19 mouse cellular contexts compared by ENCODE assay signal in genomic region chr2:51182990-51183389, GRCm38 (mm10). TPM values are rescaled to one million over a fixed set of nuclear protein-coding genes. Genes with fewer than 3 reads are reported as not detected.
DNase-seq lines count a peak whose midpoint lies in the region; ATAC-seq lines count a peak whose summit lies in the region.
"Had no signal": no experiment of that assay in that cellular context is flagged by ENCODE, and none has a peak within 500 bp of the region (broad histone marks: within the 10 kb centered on the region; RNA-seq: fewer than 3 reads in every experiment).

No protein-coding gene starts in this region.

- H3K4me2 ChIP-seq in neural tube, embryonic 13.5 days, result no peak overlapping the region
- no peak overlapping the region for H3K4me2 ChIP-seq in neural tube, embryonic 15.5 days
- H3K4me2 ChIP-seq: embryonic facial prominence, embryonic 13.5 days; forebrain, embryonic 13.5 days; forebrain, embryonic 15.5 days had no signal

- no peaks in the 10 kb centered on the region for H3K36me3 ChIP-seq in neural tube, embryonic 13.5 days
- no peaks in the 10 kb centered on the region for H3K36me3 ChIP-seq in neural tube, embryonic 15.5 days
- H3K36me3 ChIP-seq: embryonic facial prominence, embryonic 13.5 days; forebrain, embryonic 15.5 days had no signal

- H3K27me3 ChIP-seq in neural tube, embryonic 13.5 days, result no peaks in the 10 kb centered on the region
- H3K27me3 ChIP-seq in neural tube, embryonic 15.5 days (replicated peaks), result no peaks in the 10 kb centered on the region
- H3K27me3 ChIP-seq: embryonic facial prominence, embryonic 13.5 days; forebrain, embryonic 13.5 days; forebrain, embryonic 15.5 days had no signal

- peak; percentile 4 for DNase-seq in gastrocnemius, postnatal 14 days
- no peak for DNase-seq in gastrocnemius, adult 8-10 months (ENCODE audit: low spot score in 2 of 2)
- DNase-seq in skeletal muscle tissue, adult 2 months (ENCODE audit: low read depth, low spot score), result peak; percentile 3
- DNase-seq in adrenal gland, adult 2 months, result no peak
- DNase-seq: adrenal gland, adult 8-10 months; adrenal gland, postnatal 14 days; adrenal gland, postnatal 36 days; cerebellum, adult 11-12 months; cerebellum, adult 2 months; cerebellum, adult 9-10 months; cerebellum, postnatal 10 days; cerebellum, postnatal 25 days; forebrain, postnatal 0 days had no signal

- WGBS in neural tube, embryonic 13.5 days, result 45% methylated on average over 4 of the region's 4 CpGs
- 51% methylated on average over 4 of the region's 4 CpGs for WGBS in neural tube, embryonic 15.5 days

- ATAC-seq in neural tube, embryonic 13.5 days (ENCODE audit: low read depth), result peak; percentile 91
- ATAC-seq in neural tube, embryonic 15.5 days (ENCODE audit: low FRiP score), result no peak
- ATAC-seq: forebrain, embryonic 13.5 days; forebrain, embryonic 15.5 days; forebrain, postnatal 0 days had no signal

- peaks cover 7% of the 10 kb centered on the region for H3K4me1 ChIP-seq in neural tube, embryonic 13.5 days (replicated peaks)
- H3K4me1 ChIP-seq in neural tube, embryonic 15.5 days, result no peaks in the 10 kb centered on the region
- H3K4me1 ChIP-seq: forebrain, embryonic 13.5 days; forebrain, embryonic 15.5 days had no signal

- no peak overlapping the region for H3K4me3 ChIP-seq in neural tube, embryonic 13.5 days
- H3K4me3 ChIP-seq in neural tube, embryonic 15.5 days (replicated peaks), result no peak overlapping the region
- H3K4me3 ChIP-seq: embryonic facial prominence, embryonic 13.5 days; forebrain, embryonic 13.5 days; forebrain, embryonic 15.5 days had no signal

- H3K9me3 ChIP-seq in neural tube, embryonic 13.5 days, result no peaks in the 10 kb centered on the region
- H3K9me3 ChIP-seq in neural tube, embryonic 15.5 days (replicated peaks), result no peaks in the 10 kb centered on the region
- H3K9me3 ChIP-seq: embryonic facial prominence, embryonic 13.5 days; forebrain, embryonic 13.5 days; forebrain, embryonic 15.5 days had no signal

- intact Hi-C loops in gastrocnemius, postnatal 14 days (cut with DNase I; ENCODE audit: low total_unique reads), result no loop called here

- H3K27ac ChIP-seq in neural tube, embryonic 13.5 days (replicated peaks), result 0 out of 2 replicates have a peak overlapping the region, but pooled peaks have one; percentile 20
- H3K27ac ChIP-seq in neural tube, embryonic 15.5 days (replicated peaks), result no peak overlapping the region
- H3K27ac ChIP-seq: embryonic facial prominence, embryonic 13.5 days; forebrain, embryonic 13.5 days; forebrain, embryonic 15.5 days had no signal

- H3K9ac ChIP-seq in neural tube, embryonic 13.5 days, result no peak overlapping the region
- H3K9ac ChIP-seq in neural tube, embryonic 15.5 days (replicated peaks), result no peak overlapping the region
- H3K9ac ChIP-seq: embryonic facial prominence, embryonic 13.5 days; forebrain, embryonic 13.5 days; forebrain, embryonic 15.5 days; forebrain, postnatal 0 days had no signal

RNA-seq across cellular contexts. Expression of gene Rnd3, which starts 34.1 kb away (rescaled TPM):
- total RNA-seq in gastrocnemius, postnatal 14 days (2021), result 10 to 100 TPM in 1 of 2 experiments, 1 to 10 TPM in 1; 9.9 to 14.0 TPM
- 1 to 10 TPM; 3.2 to 4.5 (median 3.5) TPM for total RNA-seq in gastrocnemius, adult 8-10 months (2022)
- polyA plus RNA-seq in neural tube, embryonic 13.5 days (2015; fragmentation: Nextera tagmentation; extraction: Ambion mirVana), result 158 and 171 TPM in 2 replicates
- 79.0 and 84.6 TPM in 2 replicates for polyA plus RNA-seq in neural tube, embryonic 15.5 days (2015; fragmentation: Nextera tagmentation; extraction: Ambion mirVana)
- 10 to 100 TPM; 36.7 to 36.9 TPM for total RNA-seq in adrenal gland, adult 2 months (2021)
- 0.57 and 0.83 TPM in 2 replicates for polyA plus RNA-seq in adrenal gland, adult 2 months (2012; rRNA removed)
- total RNA-seq: MEL had no signal

Comparison
In these comparisons a context has a peak if more than half of its experiments do, and no peak if none do; other contexts are left out.
1. DNase-seq: peak in gastrocnemius, postnatal 14 days (single experiment) and skeletal muscle tissue, adult 2 months (single experiment); none in gastrocnemius, adult 8-10 months (0 of 2) and adrenal gland, adult 2 months (single experiment).